Mouse (Mus musculus) c-Kit-negative CD71-positive TER-119-positive erythroid progenitor cells, embryonic 14.5 days (primary cell): ENCODE data around the gene Akap1.
A peak's percentile ranks its signal among the peaks of the same experiment; 100 is the strongest.
"Not testable (repeated sequence)": the region's sequence is repeated elsewhere in the genome, so short reads cannot be mapped to it uniquely, and the experiment has no call there.

Experiments used
- DNase-seq: peaks from one replicate; pipeline ENCODE4 v3.0.0-alpha.2; 2013; ENCODE audit warnings: low read depth, low spot score

The Akap1 gene

DNA sequence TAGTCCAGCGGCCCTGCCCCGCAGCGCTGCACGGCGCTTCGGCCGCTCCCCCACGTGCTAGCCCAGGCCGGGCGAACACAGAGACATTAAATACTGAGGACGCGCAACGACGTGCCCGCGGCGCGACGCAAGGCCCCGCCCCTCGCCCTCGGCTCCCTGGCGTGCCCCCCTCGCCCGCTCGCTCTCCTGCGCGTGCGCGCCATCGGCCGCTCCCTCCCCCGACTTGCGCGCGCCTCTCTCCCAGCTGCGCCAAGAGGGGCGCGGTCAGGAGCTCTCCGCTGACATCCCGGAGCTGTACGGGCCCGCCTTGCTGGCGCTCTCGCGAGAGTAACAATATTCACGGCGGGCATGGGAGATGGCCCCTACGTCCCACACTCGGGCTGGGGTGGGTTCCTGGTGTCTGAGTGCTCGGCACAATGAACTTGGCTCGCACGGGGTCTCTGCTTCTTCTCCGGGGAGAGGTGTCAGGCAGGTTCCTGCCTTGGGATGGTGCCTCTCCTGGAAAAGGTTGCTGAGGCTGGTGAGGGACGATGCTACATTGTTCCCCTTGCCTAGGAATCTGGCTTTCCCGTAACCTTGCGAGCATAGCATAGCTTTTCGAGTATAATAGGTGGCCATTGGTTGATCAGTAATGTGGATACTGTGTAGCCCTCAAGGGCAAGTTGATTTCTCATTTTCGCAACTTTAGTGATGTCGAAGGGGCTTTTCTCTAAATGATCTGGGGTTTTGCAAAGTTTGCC is at the start of gene Akap1:
Gene Akap1 (minus strand): TSS at position 129 of the 740 bp plus-strand sequence.
- DNase-seq = peak; percentile 60

DNA sequence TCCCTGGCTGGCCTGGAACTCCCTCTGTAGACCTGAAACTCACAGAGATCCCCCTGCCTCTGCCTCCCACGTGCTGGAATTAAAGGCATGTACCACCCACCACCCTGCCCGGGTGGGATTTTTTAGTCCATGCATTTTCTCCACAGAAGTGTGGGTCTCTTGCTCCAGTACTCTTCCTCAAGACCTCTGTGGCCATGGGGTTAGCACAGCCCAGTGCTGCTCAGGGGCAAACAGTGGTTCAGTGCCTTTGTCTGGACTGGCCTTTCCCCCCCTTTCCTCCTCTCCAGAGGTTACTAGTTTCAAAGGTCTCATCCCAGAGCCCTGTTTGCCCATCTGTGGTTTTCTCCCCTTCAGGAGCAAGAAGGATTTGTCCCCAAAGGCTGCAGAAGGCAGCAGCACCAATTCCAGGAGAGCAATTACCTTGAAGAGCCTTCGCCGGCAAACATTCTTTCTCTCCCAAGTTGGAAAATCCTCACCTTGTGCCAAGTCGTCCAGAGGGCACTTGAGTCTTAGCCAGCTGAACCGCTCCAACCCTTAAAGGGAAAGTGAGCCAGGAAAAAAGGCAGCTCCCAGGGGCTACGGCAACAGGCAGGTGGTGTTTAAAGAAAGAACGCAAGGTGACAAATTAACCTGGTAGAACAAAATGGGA is 45.1 kb upstream of the Akap1 start:
- DNase-seq = no peak

DNA sequence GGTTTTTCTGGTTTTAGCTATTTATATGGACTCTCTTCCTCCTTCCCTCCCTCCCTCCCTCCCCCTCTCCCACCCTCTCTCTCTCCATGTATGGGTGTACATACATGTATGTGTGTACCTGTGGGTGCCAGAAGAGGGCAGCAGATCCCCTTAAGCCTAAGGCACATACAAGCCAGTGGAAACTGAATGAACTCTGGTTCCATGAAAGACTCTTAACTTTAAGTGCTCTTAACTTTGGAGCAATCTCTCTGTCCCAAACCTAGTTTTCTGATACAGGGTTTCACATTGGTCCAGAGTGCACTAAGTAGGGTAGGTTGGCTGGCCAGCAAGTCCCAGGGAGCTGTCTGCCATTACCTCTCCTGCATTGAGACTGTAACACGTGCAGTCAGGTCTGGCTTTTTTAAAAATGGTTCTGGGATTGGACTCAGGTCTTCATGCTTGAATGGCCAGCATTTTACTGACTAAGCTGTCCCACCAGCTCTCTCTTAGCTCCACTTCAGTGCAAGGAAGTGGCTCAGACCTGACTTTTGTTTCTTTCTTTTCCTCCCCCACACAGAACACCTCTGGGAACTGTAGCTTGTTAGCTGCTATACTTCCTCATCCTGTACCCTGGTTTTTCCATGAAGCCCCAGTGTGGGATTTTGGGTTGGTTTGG is 44.3 kb upstream of the Akap1 start:
- no peak for DNase-seq

DNA sequence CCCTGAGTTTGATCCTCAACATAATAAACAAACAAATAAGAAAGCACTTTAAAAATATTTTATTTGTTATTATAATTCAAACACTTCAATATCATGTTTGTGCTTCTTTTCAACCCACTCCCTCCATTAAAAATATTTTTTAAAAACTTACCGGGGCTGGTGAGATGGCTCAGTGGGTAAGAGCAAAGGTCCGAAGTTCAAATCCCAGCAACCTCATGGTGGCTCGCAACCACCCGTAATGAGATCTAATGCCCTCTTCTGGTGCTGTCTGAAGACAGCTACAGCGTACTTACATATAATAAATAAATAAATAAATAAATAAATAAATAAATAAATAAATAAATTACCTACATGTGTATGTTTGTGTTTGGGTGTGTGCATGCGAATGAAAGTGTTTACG is 43.5 kb upstream of the Akap1 start:
- no peak for DNase-seq

DNA sequence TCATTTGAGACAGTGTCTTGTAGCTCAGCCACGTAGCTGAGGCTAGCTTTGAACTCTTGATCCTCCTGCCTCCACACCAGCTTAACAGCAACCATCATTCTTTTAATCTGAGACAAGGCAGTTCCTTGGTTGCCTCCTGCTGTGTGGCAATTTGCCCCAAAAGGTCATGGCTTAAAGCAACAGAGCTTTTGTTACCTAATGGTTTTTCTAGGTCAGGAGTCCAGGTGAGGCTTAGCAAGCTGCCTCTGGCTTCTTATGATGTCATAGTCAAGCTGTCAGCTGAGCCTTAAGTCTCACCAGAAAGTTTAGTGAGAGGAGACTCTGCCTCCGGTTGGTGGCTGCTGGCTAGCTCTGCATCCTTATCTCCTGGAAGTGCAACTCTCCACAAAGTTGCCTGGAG is 41.2 kb upstream of the Akap1 start:
- no peak for DNase-seq

DNA sequence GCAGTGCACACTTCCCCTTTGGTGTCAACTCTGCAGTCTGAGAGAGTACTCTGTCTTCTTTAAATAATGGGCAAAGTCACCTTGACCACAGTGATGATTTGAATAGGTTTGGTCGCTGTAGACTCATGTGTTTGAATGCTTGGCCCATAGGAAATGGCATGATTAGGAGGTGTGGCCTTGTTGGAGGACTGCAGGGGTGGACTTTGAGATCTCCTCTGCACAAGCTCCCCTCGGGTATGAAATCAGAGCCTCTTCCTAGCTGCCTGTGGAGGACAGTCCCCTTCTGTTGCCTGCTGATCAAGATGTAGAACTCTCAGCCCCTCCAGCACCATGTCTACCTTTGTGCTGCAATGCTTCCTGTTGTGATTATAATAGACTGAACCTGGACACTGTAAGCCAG is 39.7 kb upstream of the Akap1 start:
- DNase-seq = no peak

DNA sequence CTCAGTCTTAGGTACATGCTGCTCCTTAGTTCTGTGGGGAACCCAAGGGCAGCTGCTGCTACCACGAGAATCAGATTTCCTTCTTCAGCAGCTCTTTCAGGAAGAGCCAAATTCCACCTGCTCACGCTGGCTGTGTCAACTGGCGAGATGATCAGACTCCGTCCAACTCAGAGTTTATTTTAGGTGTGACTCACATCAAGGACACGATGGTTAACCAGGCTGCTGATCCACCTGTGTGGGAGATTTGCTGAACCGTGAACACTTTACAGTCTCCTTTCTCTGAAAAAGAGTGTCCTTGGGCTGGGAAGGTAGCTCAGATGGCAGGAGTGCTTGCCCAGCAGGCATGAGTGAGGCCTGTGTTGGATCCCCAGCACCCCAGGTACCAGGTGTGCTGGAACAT is 38.4 kb upstream of the Akap1 start:
- no peak for DNase-seq

DNA sequence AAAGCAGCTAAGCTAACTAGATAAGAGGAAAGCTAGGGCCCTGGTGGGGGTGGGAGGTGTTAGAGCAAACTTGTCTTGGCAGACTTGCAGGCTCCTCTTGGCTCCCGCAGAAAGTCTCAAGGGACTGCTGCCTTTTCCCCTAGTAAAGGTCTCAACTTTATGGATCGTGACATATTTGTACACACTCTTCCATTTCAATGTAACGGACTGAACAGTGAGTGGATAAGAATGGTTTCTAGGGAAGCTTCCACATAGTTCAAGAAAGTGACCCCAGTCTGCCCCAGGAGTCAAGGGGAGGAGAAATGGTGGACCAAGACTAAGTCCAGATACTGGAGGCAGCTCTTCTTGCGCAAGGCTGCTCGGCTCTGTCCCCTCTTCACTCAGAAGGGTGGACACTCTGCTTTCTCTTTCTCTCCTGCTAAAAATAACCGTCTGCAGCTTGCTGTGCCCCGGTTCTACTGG is 37.0 kb upstream of the Akap1 start:
- no peak for DNase-seq

DNA sequence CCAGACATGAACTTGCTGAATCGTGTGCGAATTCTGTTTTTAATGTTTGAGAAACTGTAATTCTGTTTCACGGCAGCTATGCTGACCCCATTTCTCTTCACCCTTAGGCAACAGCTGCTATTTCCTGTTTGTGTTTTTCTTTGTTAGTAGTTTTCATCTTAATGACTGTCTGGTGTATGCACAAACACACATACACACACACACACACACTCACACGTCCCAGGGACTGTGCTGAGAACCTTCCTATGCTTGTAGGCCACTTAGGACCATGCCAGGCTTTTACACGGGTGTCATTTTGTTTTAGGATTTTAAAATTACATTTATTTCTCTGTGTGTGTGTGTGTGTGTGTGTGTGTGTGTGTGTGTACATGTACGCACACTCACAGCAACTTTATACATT is 35.2 kb upstream of the Akap1 start:
- no peak for DNase-seq

DNA sequence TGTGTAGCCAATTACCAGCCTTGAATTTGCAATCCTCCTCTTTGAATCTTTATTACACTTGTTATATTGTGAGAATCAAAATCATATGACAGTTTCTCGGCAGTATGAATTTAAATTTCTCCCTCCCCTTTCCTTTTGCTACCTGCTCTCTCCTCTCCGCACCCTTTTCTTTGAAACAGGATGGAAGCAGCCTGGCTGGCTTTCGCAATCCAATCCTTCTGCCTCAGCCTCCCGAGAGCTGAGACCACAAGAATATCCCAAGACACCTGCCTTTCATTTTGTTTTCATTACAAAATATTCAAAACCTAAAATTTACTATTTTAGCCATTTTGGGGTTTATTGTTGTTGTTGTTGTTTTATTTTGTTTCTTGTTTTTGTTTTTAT is 34.0 kb upstream of the Akap1 start:
- DNase-seq = no peak

DNA sequence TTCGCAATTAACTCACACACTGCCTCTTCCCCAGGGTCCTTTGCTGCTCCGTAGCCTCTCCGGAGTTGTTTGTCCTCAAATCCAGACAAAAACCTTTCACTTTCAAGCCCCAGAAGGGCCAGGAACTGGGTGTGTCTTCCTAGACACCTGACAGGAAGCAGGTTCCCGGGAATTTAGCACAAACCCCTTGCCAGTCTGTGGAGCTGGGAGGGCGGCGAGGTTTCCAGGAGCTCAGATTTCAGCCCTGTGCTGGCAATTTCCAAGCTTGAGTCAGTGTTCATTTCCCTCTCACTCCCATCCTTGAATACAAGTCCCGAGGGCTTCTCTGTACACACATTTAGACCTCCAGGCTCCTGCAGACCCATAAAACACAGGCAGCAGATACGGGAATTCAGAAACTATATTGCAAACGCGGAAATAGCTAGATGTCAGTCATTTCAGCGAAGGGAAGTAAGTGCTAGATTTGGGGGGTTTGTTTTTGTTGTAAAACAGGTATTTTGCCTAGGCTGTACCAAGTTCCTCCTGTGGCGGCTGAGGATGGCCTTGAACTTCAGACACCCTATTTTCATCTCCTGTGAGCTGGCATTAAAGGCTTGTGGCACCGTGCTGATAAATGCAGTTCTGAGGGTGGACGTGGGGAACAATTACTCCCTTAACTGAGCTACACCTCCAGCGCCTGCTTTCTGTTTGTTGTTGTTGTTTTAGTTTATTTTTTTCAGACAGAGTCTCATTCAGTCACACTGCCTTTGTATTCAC is 33.4 kb upstream of the Akap1 start:
- no peak for DNase-seq

DNA sequence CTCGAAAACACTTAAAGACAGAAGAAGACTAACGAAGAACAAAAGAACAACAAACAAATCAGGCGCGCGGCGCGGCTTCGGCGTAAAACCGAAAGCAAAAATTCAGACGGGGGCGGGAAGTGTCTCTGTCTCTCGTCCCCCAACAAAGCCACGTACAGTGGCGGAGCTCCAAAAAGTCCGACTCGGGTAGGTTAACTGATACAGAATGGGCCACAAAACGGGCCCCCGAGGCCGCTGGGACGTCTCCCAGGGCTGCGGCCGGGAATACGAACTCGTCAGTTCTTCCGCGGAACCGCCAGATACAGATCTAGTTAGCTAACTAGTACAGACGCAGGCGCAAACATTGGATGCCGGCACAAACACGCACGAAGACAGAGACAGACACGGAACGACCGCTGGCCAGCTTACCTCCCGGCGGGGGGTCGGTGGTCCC is 31.4 kb upstream of the Akap1 start:
- DNase-seq = not testable (repeated sequence)

DNA sequence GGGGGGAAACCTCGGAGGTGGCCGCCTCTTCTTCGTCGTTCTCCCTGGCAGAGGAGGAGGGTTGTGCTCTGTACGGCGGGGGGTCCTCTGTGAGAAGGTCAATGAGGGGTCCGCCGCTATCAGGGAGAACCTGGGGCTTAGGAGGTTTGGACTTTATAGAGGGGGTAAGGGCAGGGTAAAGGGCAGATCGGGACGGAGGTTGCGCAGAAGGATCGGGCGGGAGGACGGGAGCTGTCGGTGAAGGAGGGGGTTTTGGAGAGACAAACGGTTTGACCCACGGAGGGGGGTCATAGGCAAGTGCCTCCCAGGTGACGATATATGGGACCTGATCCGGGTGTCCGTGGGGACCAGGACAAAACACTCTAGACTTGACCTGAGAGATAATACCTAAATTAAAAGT is 30.8 kb upstream of the Akap1 start:
- not testable (repeated sequence) for DNase-seq

DNA sequence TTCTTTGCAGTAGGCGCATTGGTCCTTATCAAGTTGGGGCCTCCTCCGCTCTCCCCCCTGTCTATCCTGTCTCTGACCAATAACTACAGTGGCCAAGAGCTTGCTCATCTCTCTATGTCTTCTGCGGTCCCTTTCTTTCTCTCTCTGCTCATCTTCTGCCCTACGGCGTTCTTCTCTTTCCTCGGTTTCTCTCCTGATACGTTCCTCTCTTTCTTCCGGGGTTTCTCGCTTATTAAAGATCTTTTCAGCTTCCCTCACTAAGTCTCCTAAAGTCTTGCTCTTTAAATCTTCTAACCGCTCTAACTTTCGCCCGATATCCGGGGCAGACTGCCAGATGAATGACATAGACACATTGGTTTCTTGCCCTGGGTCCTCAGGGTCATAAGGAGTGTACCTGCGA is 29.9 kb upstream of the Akap1 start:
- not testable (repeated sequence) for DNase-seq

DNA sequence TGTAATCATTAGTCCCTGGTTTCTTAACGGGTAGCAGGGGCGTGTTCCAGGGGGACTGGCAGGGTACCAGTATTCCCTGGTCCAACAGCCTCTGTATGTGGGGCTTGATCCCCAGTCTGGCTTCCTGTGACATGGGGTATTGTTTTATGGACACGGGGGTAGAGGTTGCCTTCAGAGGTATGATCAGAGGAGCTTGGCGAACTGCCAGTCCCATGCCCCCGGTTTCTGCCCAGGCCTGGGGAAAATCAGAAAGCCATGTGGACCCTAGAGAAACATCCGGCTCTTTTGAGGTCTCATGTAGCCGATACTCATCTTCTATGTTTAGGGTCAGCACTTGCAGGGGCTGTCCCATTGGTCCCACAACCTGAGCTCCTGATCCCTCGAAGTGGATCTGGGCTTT is 29.1 kb upstream of the Akap1 start:
- not testable (repeated sequence) for DNase-seq

DNA sequence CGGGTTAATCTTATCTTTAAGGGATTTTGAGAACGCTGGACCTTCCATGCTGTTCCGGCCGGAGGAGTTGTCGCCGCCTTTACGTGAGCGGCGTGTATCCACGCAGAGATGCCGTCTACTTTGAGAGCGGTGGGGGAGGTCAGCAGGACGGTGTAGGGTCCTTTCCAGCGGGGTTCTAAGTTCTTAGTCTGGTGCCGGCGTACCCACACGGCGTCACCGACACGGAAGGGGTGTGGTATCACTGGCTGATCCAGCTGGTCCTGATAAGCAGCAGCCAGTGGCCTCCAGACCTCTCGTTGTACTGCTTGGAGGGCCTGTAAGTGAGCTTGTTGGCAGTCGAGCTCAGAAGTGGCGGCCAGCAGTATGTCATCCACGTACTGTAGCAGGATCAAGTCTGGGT is 28.4 kb upstream of the Akap1 start:
- not testable (repeated sequence) for DNase-seq

DNA sequence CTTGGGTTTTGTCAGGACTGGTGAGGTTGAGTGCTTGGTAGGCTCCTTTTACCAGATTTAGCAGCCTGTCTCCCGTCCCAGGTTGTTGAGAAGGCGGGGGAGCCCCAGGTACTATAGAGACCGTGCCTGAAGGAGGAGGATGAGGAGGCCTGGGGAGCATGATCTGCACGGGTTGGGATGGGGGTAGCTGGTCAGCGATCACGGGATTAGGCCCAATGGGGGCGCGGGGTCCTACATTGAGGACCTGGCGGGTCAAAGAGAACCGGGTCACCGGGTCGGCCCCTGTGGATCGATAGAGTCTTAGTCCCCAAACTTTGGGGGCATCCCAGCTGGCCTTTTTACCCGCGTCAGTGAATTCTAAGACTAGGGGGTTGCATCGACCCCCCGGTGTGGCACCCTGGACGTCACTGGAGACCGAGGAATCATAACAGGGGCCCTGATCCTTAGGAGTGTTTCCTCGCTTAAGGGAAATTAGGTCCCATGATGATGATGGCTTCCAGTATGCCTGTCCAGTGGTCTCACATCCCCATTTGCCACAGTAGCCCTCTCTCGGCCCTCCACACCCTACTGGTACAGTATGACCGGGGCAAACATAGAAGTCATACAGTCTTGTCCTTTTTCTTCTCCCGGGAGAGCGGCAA is 27.7 kb upstream of the Akap1 start:
- DNase-seq = not testable (repeated sequence)

DNA sequence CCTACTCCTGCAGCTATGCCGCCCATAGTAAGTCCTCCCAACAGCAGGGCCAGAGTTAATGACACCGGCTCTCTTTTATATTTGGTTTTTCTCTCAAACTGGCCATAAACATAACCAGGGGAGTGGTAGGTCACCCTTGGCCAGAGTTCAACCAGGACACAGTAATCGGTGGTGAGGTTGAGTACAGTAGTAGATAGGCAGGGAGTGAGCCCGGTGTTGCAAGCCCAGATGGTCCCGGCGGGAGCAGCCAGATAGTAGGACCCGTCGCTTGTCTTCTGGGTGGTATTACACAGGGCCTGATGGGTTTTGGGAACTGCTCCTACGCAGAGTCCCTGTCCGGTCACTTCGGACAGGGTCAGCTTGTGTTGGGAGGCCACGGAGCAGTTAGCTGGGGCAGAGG is 27.1 kb upstream of the Akap1 start:
- DNase-seq = not testable (repeated sequence)

DNA sequence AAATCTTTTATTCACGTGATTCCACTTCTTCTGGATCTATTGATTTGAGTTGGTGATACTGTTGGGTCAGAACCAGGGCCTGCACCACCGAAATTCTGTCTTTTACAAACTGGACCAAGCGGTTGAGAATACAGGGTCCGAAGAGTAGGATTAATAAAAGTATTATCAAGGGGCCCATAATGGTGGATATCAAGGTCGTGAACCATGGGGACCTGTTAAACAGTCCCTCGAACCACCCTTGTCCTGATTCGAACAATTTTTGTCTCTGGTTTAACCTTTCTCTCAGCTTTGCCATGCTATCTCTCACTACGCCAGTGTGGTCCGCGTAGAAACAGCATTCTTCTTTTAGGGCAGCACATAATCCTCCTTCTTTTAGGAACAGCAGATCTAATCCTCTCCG is 26.5 kb upstream of the Akap1 start:
- not testable (repeated sequence) for DNase-seq

DNA sequence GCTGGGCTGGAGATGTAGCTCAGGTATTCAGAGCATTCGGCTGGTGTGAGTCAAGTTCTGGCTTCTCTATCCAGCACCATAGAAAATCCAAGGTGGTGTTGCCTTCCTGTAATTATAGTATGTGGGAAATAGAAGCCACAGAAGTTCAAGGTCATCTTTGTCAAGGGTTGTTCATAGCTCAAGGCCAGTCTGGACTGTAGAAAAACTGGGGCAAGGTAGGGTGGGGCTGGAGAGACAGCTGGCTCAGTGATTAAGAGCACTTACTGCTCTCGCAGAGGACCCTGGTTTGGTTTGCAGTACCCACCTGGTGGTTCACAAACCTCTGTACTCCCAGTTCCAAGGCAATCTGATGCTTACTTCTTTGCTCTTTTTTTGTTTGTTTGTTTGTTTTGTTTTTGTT is 24.6 kb upstream of the Akap1 start:
- DNase-seq = no peak

DNA sequence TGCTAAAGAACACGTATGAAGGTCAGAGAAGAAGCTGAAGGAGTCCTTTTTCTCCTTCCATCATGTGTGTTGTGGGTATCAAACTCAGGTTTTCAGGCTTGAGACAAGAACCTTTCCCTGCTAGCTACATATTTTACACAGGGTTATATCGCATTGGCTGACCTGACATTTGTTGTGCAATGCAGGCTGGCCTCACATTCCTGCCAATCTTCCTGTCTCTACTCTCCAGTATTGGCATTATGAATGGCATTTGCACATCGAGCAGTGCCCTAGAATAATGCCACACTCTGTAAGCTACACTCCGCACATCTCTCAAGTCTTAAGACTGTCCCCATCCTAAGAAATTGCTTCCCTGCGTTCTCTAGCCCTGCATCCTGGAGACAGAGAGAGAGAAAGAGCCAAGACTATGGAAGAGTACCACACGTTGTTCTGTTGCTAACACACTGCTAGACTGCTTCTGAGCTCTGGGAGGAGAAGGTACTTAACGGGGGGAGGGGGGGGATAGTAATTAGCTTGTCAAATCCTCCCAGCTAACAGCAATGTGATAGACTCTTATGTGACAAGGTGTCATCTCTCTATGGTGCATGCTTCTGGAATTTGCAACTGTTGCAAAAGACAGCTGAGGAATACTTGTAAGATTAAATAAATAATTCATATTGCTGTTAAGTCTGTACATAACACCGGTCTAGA is 20.1 kb upstream of the Akap1 start:
- DNase-seq = no peak
